Mouse (Mus musculus) heart, embryonic 12.5 days (tissue): ENCODE measurements around the gene Gm20481. TPM values are rescaled to one million over a fixed set of nuclear protein-coding genes. Genes with fewer than 3 reads are reported as not detected.

ENCODE experiments used
- ATAC-seq: fragments of 200-750 bp; cut with Nextera tagmentation; 2 replicates; pipeline ENCODE4 v1.8.0; 2017; ENCODE audit warnings: moderate TSS enrichment, moderate library complexity; ENCODE audit not compliant: insufficient number of reproducible peaks, low FRiP score
- H3K27ac ChIP-seq: fragments of 300-500 bp; sonication (generic); 2 replicates; pipeline ENCODE4 v1.5.1; 2016; ENCODE audit warnings: mild to moderate bottlenecking, moderate library complexity; ENCODE audit not compliant: poor library complexity, severe bottlenecking
- H3K27me3 ChIP-seq: fragments of 300-500 bp; sonication (generic); replicated peaks from 2 replicates; pipeline ENCODE4 v1.6.1; 2016; ENCODE audit warnings: mild to moderate bottlenecking, moderate library complexity
- H3K36me3 ChIP-seq: fragments of 300-500 bp; sonication (generic); 2 replicates; pipeline ENCODE4 v1.6.1; 2016; ENCODE audit warnings: mild to moderate bottlenecking, moderate library complexity
- H3K4me1 ChIP-seq: fragments of 300-500 bp; sonication (generic); replicated peaks from 2 replicates; pipeline ENCODE4 v1.6.1; 2016; ENCODE audit warnings: mild to moderate bottlenecking
- H3K4me2 ChIP-seq: fragments of 300-500 bp; sonication (generic); 2 replicates; pipeline ENCODE4 v1.6.1; 2016; ENCODE audit warnings: mild to moderate bottlenecking, moderate library complexity
- H3K4me3 ChIP-seq: fragments of 300-500 bp; sonication (generic); 2 replicates; pipeline ENCODE4 v1.5.1; 2016; ENCODE audit warnings: mild to moderate bottlenecking
- H3K9ac ChIP-seq: fragments of 300-500 bp; sonication (generic); 2 replicates; pipeline ENCODE4 v1.6.1; 2016; ENCODE audit warnings: mild to moderate bottlenecking, moderate library complexity
- H3K9me3 ChIP-seq: fragments of 300-500 bp; sonication (generic); replicated peaks from 2 replicates; pipeline ENCODE4 v1.6.1; 2016; ENCODE audit warnings: mild to moderate bottlenecking, moderate library complexity
- WGBS: fragments of 180-500 bp; shearing (Covaris S2); methylation state at CpG from one replicate; pipeline ENCODE4 v1.1.7; 2016; 5-methylcytosine and 5-hydroxymethylcytosine counted together
- polyA plus RNA-seq: library from polyadenylated mRNA; unstranded; fragments of >200 nt; fragmentation: Nextera tagmentation; extraction: Ambion mirVana; gene quantifications from 2 replicates; pipeline ENCODE4 v1.2.1, GENCODE M21; 2016

The Gm20481 gene
- polyA plus RNA-seq, 1 experiment from 2014 or later: not detected

DNA sequence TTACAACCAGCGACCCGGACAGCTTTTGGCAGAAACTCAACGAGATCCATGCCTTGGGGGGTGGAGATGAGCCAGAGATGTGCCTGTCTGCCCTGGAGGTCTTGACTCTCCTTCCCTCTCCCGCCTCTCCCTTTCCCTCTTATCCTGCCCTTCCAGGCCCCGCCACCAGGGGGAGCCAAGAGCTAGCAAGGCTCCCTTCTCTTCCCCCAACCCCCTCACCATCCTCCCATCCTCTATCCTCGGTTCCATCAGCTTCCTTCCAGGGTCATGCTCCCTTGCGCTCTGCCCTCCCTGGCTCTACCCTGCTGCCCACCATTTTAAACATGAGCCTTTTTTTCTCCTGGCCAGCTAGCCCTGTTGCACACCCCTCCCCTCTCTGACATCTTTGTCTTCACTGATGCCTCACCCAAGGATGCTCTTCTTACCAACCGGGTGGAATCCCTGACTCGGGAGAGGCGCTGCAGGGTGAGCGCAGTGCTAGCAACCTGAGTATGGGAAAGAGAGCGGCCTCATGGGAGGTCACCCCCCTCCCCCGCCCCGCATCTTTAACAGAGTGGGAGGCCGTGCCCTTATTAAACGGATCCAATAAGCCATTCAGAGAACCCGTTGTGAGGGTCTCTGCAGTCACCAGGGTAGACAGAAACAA, 51.6 kb downstream of the Gm20481 start:
- Histone ChIP-seq H3K27me3 (peaks cover 5% of the 10 kb centered on the region; the same call in 1 of the 2 replicates), H3K4me2 (peak overlapping the region; percentile 55), H3K9me3 (no peaks in the 10 kb centered on the region), H3K9ac (peak overlapping the region; percentile 32; the same call in 1 of the 2 replicates), H3K4me1 (peaks cover 52% of the 10 kb centered on the region), H3K27ac (peak overlapping the region; percentile 83), H3K36me3 (peaks cover 2% of the 10 kb centered on the region), H3K4me3 (peak overlapping the region; percentile 14)
- 6% methylated on average over 17 of the region's 17 CpGs for WGBS
- ATAC-seq: peak; percentile 49

Other genes starting within 250 kb of the Gm20481 start
- 0.15 TPM in 1 of 2 replicates, not detected in the other for gene C4b, start 226.0 kb upstream of the Gm20481 start, polyA plus RNA-seq
- gene Cyp21a1, start 165.4 kb upstream of the Gm20481 start, polyA plus RNA-seq: 0.15 TPM in 1 of 2 replicates, not detected in the other
- gene Stk19, start 133.0 kb upstream of the Gm20481 start, polyA plus RNA-seq: 18.2 and 19.6 TPM in 2 replicates
- 37.2 and 39.9 TPM in 2 replicates for gene Dxo, start 132.9 kb upstream of the Gm20481 start, polyA plus RNA-seq
- gene Skiv2l, start 119.7 kb upstream of the Gm20481 start, polyA plus RNA-seq: 35.3 and 39.5 TPM in 2 replicates
- 73.7 and 81.3 TPM in 2 replicates for gene Nelfe, start 119.5 kb upstream of the Gm20481 start, polyA plus RNA-seq
- gene Cfb, start 107.4 kb upstream of the Gm20481 start, polyA plus RNA-seq: 1.1 and 2.2 TPM in 2 replicates
- gene Zbtb12, start 90.4 kb upstream of the Gm20481 start, polyA plus RNA-seq: 2.6 and 2.8 TPM in 2 replicates
- gene Gm20547, start 87.9 kb upstream of the Gm20481 start, polyA plus RNA-seq: not detected in 2 replicates
- 0.24 and 0.35 TPM in 2 replicates for gene C2, start 71.6 kb upstream of the Gm20481 start, polyA plus RNA-seq
- gene Ehmt2, start 71.4 kb upstream of the Gm20481 start, polyA plus RNA-seq: 49.1 and 51.6 TPM in 2 replicates
- 0.08 TPM in 1 of 2 replicates, not detected in the other for gene Slc44a4, start 55.4 kb upstream of the Gm20481 start, polyA plus RNA-seq
- gene Neu1, start 38.7 kb upstream of the Gm20481 start, polyA plus RNA-seq: 20.8 and 21.5 TPM in 2 replicates
- 0.12 and 0.13 TPM in 2 replicates for gene Hspa1b, start 10.7 kb upstream of the Gm20481 start, polyA plus RNA-seq
- gene Hspa1a, start 2.2 kb downstream of the Gm20481 start, polyA plus RNA-seq: 6.2 and 6.4 TPM in 2 replicates
- 2.9 and 3.1 TPM in 2 replicates for gene Hspa1l, start 2.8 kb downstream of the Gm20481 start, polyA plus RNA-seq
- 143 and 145 TPM in 2 replicates for gene Lsm2, start 11.9 kb downstream of the Gm20481 start, polyA plus RNA-seq
- 82.6 TPM in 2 replicates for gene Vars, start 31.1 kb downstream of the Gm20481 start, polyA plus RNA-seq
- 0.32 and 0.37 TPM in 2 replicates for gene Vwa7, start 46.7 kb downstream of the Gm20481 start, polyA plus RNA-seq
- gene Sapcd1, start 58.1 kb downstream of the Gm20481 start, polyA plus RNA-seq: 2.4 and 2.6 TPM in 2 replicates
- 3.5 and 4.9 TPM in 2 replicates for gene Msh5, start 76.8 kb downstream of the Gm20481 start, polyA plus RNA-seq
- gene Clic1, start 80.1 kb downstream of the Gm20481 start, polyA plus RNA-seq: 349 and 354 TPM in 2 replicates
- gene Ddah2, start 89.1 kb downstream of the Gm20481 start, polyA plus RNA-seq: 192 and 205 TPM in 2 replicates
- 0.27 TPM in 1 of 2 replicates, not detected in the other for gene Ly6g6c, start 95.5 kb downstream of the Gm20481 start, polyA plus RNA-seq
- 1.2 and 2.0 TPM in 2 replicates for gene Mpig6b, start 96.3 kb downstream of the Gm20481 start, polyA plus RNA-seq
- gene Ly6g6e, start 107.0 kb downstream of the Gm20481 start, polyA plus RNA-seq: 0.24 and 0.40 TPM in 2 replicates
- 1.8 and 2.2 TPM in 2 replicates for gene Ly6g6d, start 108.2 kb downstream of the Gm20481 start, polyA plus RNA-seq
- gene Ly6g6f, start 115.7 kb downstream of the Gm20481 start, polyA plus RNA-seq: 1.1 and 1.5 TPM in 2 replicates
- gene Abhd16a, start 119.4 kb downstream of the Gm20481 start, polyA plus RNA-seq: 58.9 and 65.1 TPM in 2 replicates
- not detected in 2 replicates for gene Ly6g5c, start 138.4 kb downstream of the Gm20481 start, polyA plus RNA-seq
- gene Ly6g5b, start 145.5 kb downstream of the Gm20481 start, polyA plus RNA-seq: 0.32 and 0.38 TPM in 2 replicates
- 11.1 and 15.1 TPM in 2 replicates for gene Gpank1, start 151.5 kb downstream of the Gm20481 start, polyA plus RNA-seq
- 190 and 207 TPM in 2 replicates for gene Csnk2b, start 152.1 kb downstream of the Gm20481 start, polyA plus RNA-seq
- 8.6 and 8.7 TPM in 2 replicates for gene D17H6S53E, start 156.5 kb downstream of the Gm20481 start, polyA plus RNA-seq
- 1.3 and 8.3 TPM in 2 replicates for gene Apom, start 162.1 kb downstream of the Gm20481 start, polyA plus RNA-seq
- gene Bag6, start 165.3 kb downstream of the Gm20481 start, polyA plus RNA-seq: 56.1 and 61.6 TPM in 2 replicates
- 132 and 148 TPM in 2 replicates for gene Prrc2a, start 195.0 kb downstream of the Gm20481 start, polyA plus RNA-seq
- 4.3 and 4.4 TPM in 2 replicates for gene Aif1, start 206.2 kb downstream of the Gm20481 start, polyA plus RNA-seq
- 3.3 and 5.2 TPM in 2 replicates for gene Lst1, start 218.5 kb downstream of the Gm20481 start, polyA plus RNA-seq
- gene Ltb, start 224.5 kb downstream of the Gm20481 start, polyA plus RNA-seq: 0.14 and 0.31 TPM in 2 replicates
- 0.12 TPM in 1 of 2 replicates, not detected in the other for gene Tnf, start 232.1 kb downstream of the Gm20481 start, polyA plus RNA-seq
- not detected in 2 replicates for gene Lta, start 235.4 kb downstream of the Gm20481 start, polyA plus RNA-seq